Mouse (Mus musculus): ENCODE data around the gene Xab2. TPM values are rescaled to one million over a fixed set of nuclear protein-coding genes. Genes with fewer than 3 reads are reported as not detected.
"Not testable (repeated sequence)": the region's sequence is repeated elsewhere in the genome, so short reads cannot be mapped to it uniquely, and the experiment has no call there.

Gene Xab2
- total RNA-seq, 4 experiments from 2014 or later: 9.5 to 12.2 (median 11.2) TPM

- DNase-seq (ENCODE audit: low spot score in 2 of 2): no peak
These were observed 11.3 kb downstream of the Xab2 start for GRCm38 (mm10) chr8:3609816-3610150.

GRCm38 (mm10) chr8:3609046-3609815, 11.9 kb downstream of the Xab2 start:
- DNase-seq (ENCODE audit: low spot score in 2 of 2): no peak

GRCm38 (mm10) chr8:3607822-3608221, 13.3 kb downstream of the Xab2 start:
- DNase-seq (ENCODE audit: low spot score in 2 of 2): no peak

GRCm38 (mm10) chr8:3606593-3606992, 14.5 kb downstream of the Xab2 start:
- no peak for DNase-seq (ENCODE audit: low spot score in 2 of 2)

GRCm38 (mm10) chr8:3603439-3603838, 17.7 kb downstream of the Xab2 start:
- DNase-seq (ENCODE audit: low spot score in 2 of 2): no peak

- DNase-seq (ENCODE audit: low spot score in 2 of 2): peak; percentile 40 to 48
These were observed 20.7 kb downstream of the Xab2 start for GRCm38 (mm10) chr8:3600401-3600800.

- DNase-seq (ENCODE audit: low spot score in 2 of 2): no peak
These were observed 21.9 kb downstream of the Xab2 start for GRCm38 (mm10) chr8:3599219-3599618.

- DNase-seq (ENCODE audit: low spot score in 2 of 2): no peak
These were observed 23.1 kb downstream of the Xab2 start for GRCm38 (mm10) chr8:3598054-3598453.

GRCm38 (mm10) chr8:3594466-3594865, 26.6 kb downstream of the Xab2 start:
- no peak for DNase-seq (ENCODE audit: low spot score in 2 of 2)

- no peak for DNase-seq (ENCODE audit: low spot score in 2 of 2)
These were observed 27.6 kb downstream of the Xab2 start for GRCm38 (mm10) chr8:3593470-3593869.

GRCm38 (mm10) chr8:3588258-3588633, 32.9 kb downstream of the Xab2 start:
- DNase-seq (ENCODE audit: low spot score in 2 of 2): no peak

- no peak for DNase-seq (ENCODE audit: low spot score in 2 of 2)
These were observed 33.5 kb downstream of the Xab2 start for GRCm38 (mm10) chr8:3587391-3588257.

GRCm38 (mm10) chr8:3586993-3587390, 34.1 kb downstream of the Xab2 start, which contains the start of gene Camsap3:
TSS of gene Camsap3 (plus strand) at chr8:3587293.
- DNase-seq (ENCODE audit: low spot score in 2 of 2): no peak

- DNase-seq (ENCODE audit: low spot score in 2 of 2): no peak
These were observed 34.7 kb downstream of the Xab2 start for GRCm38 (mm10) chr8:3586452-3586851.

GRCm38 (mm10) chr8:3581961-3582360, 39.2 kb downstream of the Xab2 start:
- not testable (repeated sequence) for DNase-seq (ENCODE audit: low spot score in 2 of 2)

GRCm38 (mm10) chr8:3579390-3580364, 41.4 kb downstream of the Xab2 start:
- DNase-seq (ENCODE audit: low spot score in 2 of 2): no peak

- no peak for DNase-seq (ENCODE audit: low spot score in 2 of 2)
These were observed 44.7 kb downstream of the Xab2 start for GRCm38 (mm10) chr8:3576211-3576960.

- no peak for DNase-seq (ENCODE audit: low spot score in 2 of 2)
These were observed 46.6 kb downstream of the Xab2 start for GRCm38 (mm10) chr8:3574546-3574945.

- DNase-seq (ENCODE audit: low spot score in 2 of 2): no peak
These were observed 51.3 kb downstream of the Xab2 start for GRCm38 (mm10) chr8:3569784-3570183.

GRCm38 (mm10) chr8:3568378-3568777, 52.7 kb downstream of the Xab2 start:
- no peak for DNase-seq (ENCODE audit: low spot score in 2 of 2)
